Mouse (Mus musculus) stomach, embryonic 16.5 days (tissue): ENCODE data around the gene Cck. TPM values are rescaled to one million over a fixed set of nuclear protein-coding genes. Genes with fewer than 3 reads are reported as not detected.

ENCODE experiments used
- ATAC-seq: fragments of 200-750 bp; cut with Nextera tagmentation; 2 replicates; pipeline ENCODE4 v1.8.0; 2017; ENCODE audit warnings: moderate number of reproducible peaks, moderate TSS enrichment; ENCODE audit not compliant: insufficient read depth, low FRiP score
- H3K27ac ChIP-seq: fragments of 300-500 bp; sonication (generic); 2 replicates; pipeline ENCODE4 v1.5.1; 2014; ENCODE audit warnings: low read length
- H3K27me3 ChIP-seq: fragments of 300-500 bp; sonication (generic); 2 replicates; pipeline ENCODE4 v1.6.1; 2014; ENCODE audit warnings: low read length, control low read depth, mixed read lengths; ENCODE audit not compliant: control insufficient read depth, insufficient read depth
- H3K36me3 ChIP-seq: fragments of 300-500 bp; sonication (generic); 2 replicates; pipeline ENCODE4 v1.6.1; 2014; ENCODE audit warnings: low read length; ENCODE audit not compliant: control insufficient read depth, insufficient read depth
- H3K4me1 ChIP-seq: fragments of 300-500 bp; sonication (generic); 2 replicates; pipeline ENCODE4 v1.6.1; 2014; ENCODE audit warnings: low read length, control low read depth, mixed read lengths; ENCODE audit not compliant: control insufficient read depth, insufficient read depth
- H3K4me2 ChIP-seq: fragments of 300-500 bp; sonication (generic); 2 replicates; pipeline ENCODE4 v1.6.1; 2014; ENCODE audit warnings: low read depth, low read length, mixed read lengths
- H3K4me3 ChIP-seq: fragments of 300-500 bp; sonication (generic); replicated peaks from 2 replicates; pipeline ENCODE4 v1.5.1; 2014; ENCODE audit warnings: mild to moderate bottlenecking, low read length
- H3K9ac ChIP-seq: fragments of 300-500 bp; sonication (generic); 2 replicates; pipeline ENCODE4 v1.6.1; 2014; ENCODE audit warnings: low read length
- H3K9me3 ChIP-seq: fragments of 300-500 bp; sonication (generic); replicated peaks from 2 replicates; pipeline ENCODE4 v1.6.1; 2016; ENCODE audit warnings: low read length, control low read depth; ENCODE audit not compliant: control insufficient read depth
- WGBS: fragments of 180-500 bp; shearing (Covaris S2); extraction: QIAGEN DNeasy Blood & Tissue Kit; methylation state at CpG from one replicate; pipeline ENCODE4 v1.1.7; 2014; 5-methylcytosine and 5-hydroxymethylcytosine counted together
- polyA plus RNA-seq: library from polyadenylated mRNA; unstranded; fragments of >200 nt; fragmentation: Nextera tagmentation; extraction: Ambion mirVana; gene quantifications from 2 replicates; pipeline ENCODE4 v1.2.1, GENCODE M21; 2015

Cck gene
- polyA plus RNA-seq, 1 experiment from 2014 or later = 11.5 TPM

GRCm38 (mm10) chr9:121446431-121446831 is 49.1 kb downstream of the Cck start:
- Histone ChIP-seq H3K27me3 (no peaks in the 10 kb centered on the region), H3K9ac (no peak overlapping the region), H3K36me3 (peaks cover 29% of the 10 kb centered on the region), H3K27ac (no peak overlapping the region), H3K9me3 (no peaks in the 10 kb centered on the region), H3K4me3 (no peak overlapping the region), H3K4me1 (no peaks in the 10 kb centered on the region), H3K4me2 (no peak overlapping the region)
- no peak for ATAC-seq
- WGBS = 90% methylated on average over 13 of the region's 13 CpGs

GRCm38 (mm10) chr9:121445364-121445763 is 50.1 kb downstream of the Cck start:
- Histone ChIP-seq H3K27me3 (no peaks in the 10 kb centered on the region), H3K4me3 (no peak overlapping the region), H3K27ac (no peak overlapping the region), H3K4me1 (no peaks in the 10 kb centered on the region), H3K9me3 (no peaks in the 10 kb centered on the region), H3K36me3 (peaks cover 29% of the 10 kb centered on the region), H3K4me2 (no peak overlapping the region), H3K9ac (no peak overlapping the region)
- WGBS = 74% methylated on average over 2 of the region's 2 CpGs
- ATAC-seq = no peak

- Histone ChIP-seq H3K4me1 (no peaks in the 10 kb centered on the region), H3K4me2 (no peak overlapping the region), H3K36me3 (peaks cover 29% of the 10 kb centered on the region), H3K27ac (no peak overlapping the region), H3K4me3 (no peak overlapping the region), H3K27me3 (no peaks in the 10 kb centered on the region), H3K9me3 (no peaks in the 10 kb centered on the region), H3K9ac (no peak overlapping the region)
- ATAC-seq = no peak
- 71% methylated on average over 3 of the region's 3 CpGs for WGBS
These were observed 51.2 kb downstream of the Cck start for GRCm38 (mm10) chr9:121444367-121444707.

GRCm38 (mm10) chr9:121443696-121444366 is 51.7 kb downstream of the Cck start:
- H3K27ac ChIP-seq = no peak overlapping the region
- H3K27me3 ChIP-seq = no peaks in the 10 kb centered on the region
- no peak overlapping the region for H3K4me2 ChIP-seq
- WGBS = 71% methylated on average over 31 of the region's 31 CpGs
- no peaks in the 10 kb centered on the region for H3K4me1 ChIP-seq
- no peak overlapping the region for H3K9ac ChIP-seq
- H3K4me3 ChIP-seq = no peak overlapping the region
- no peak for ATAC-seq
- no peaks in the 10 kb centered on the region for H3K9me3 ChIP-seq
- H3K36me3 ChIP-seq = peaks cover 29% of the 10 kb centered on the region

GRCm38 (mm10) chr9:121442145-121442544 is 53.3 kb downstream of the Cck start:
- no peaks in the 10 kb centered on the region for H3K27me3 ChIP-seq

More at GRCm38 (mm10) chr9:121442145-121442544, 53.3 kb downstream of the Cck start:
- Histone ChIP-seq H3K4me1 (no peaks in the 10 kb centered on the region), H3K4me3 (no peak overlapping the region), H3K9ac (no peak overlapping the region), H3K27ac (no peak overlapping the region), H3K4me2 (no peak overlapping the region), H3K9me3 (no peaks in the 10 kb centered on the region), H3K36me3 (peaks cover 17% of the 10 kb centered on the region)
- ATAC-seq = no peak
- WGBS = 80% methylated on average over 1 of the region's 1 CpGs

Other genes starting within 250 kb of the Cck start
- gene Ulk4, start 218.5 kb downstream of the Cck start, polyA plus RNA-seq = 124 and 156 TPM in 2 replicates
- 24.1 and 25.1 TPM in 2 replicates for gene Trak1, start 198.2 kb downstream of the Cck start, polyA plus RNA-seq
- gene Lyzl4, start 146.4 kb upstream of the Cck start, polyA plus RNA-seq = 0.41 TPM in 1 of 2 replicates, not detected in the other
- 0.82 and 1.0 TPM in 2 replicates for gene Vipr1, start 147.0 kb upstream of the Cck start, polyA plus RNA-seq
- gene Sec22c, start 209.8 kb upstream of the Cck start, polyA plus RNA-seq = 8.8 and 9.4 TPM in 2 replicates
- 103 and 112 TPM in 2 replicates for gene Ss18l2, start 214.6 kb upstream of the Cck start, polyA plus RNA-seq
- gene Nktr, start 223.5 kb upstream of the Cck start, polyA plus RNA-seq = 54.7 and 55.6 TPM in 2 replicates